8 mouse cellular contexts compared by ENCODE assay signal in the genomic region with DNA sequence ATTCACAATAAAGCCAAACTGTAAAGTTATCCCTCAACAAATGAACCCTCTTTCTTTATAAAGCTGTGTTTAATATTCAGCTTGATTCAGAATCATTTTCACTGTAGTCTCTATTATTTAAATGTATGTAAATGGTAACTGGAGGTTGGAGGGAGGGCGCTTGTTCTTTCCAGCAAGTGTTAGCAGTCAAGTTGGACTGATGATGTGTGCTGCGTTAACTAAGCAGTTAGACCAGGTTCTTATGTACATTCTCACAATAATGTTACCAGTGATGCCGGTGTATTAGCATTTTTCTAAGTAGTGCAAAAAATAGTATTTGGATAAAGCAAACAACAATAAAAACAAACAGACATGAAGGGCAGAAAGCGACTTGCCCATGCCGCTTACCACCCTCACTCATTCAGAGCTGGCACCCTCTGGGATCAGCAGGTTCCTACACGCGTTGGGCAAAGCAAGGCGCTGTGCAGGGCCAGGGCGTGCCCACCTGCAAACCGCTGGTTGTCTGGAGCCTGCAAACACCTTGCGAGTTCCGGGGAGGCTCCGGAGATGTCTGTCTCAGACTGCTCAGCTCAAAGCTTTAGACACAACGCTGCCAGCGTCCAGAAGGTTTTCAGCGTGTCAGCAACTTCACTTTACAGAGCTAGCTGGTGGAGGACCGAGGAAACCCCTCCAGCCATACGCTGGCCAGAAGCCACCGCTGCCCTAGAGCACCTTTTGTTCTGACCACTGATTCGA. TPM values are rescaled to one million over a fixed set of nuclear protein-coding genes. Genes with fewer than 3 reads are reported as not detected.
DNase-seq lines count a peak whose midpoint lies in the region; ATAC-seq and TF ChIP-seq lines count a peak whose summit lies in the region.

No protein-coding gene starts in this region.

- no peaks in the 10 kb centered on the region for H3K27me3 ChIP-seq in kidney, postnatal 0 days (ENCODE audit: insufficient read depth, low read length)
- peaks cover 6% of the 10 kb centered on the region; the same call in 1 of the 2 replicates for H3K27me3 ChIP-seq in forebrain, embryonic 16.5 days (replicated peaks; ENCODE audit: control insufficient read depth, insufficient read depth, low read length)
- peaks cover 15% of the 10 kb centered on the region for H3K27me3 ChIP-seq in liver, embryonic 13.5 days
- no peaks in the 10 kb centered on the region for H3K27me3 ChIP-seq in stomach, postnatal 0 days (ENCODE audit: control insufficient read depth, insufficient read depth, low read length)

- peak overlapping the region; percentile 81 for H3K4me2 ChIP-seq in kidney, postnatal 0 days (ENCODE audit: low read length)
- peak overlapping the region; percentile 96 for H3K4me2 ChIP-seq in forebrain, embryonic 16.5 days (ENCODE audit: low read length)
- H3K4me2 ChIP-seq in liver, embryonic 13.5 days = peak overlapping the region; percentile 96
- H3K4me2 ChIP-seq in stomach, postnatal 0 days (replicated peaks; ENCODE audit: low read depth) = peak overlapping the region; percentile 91

- intact Hi-C loops in left cerebral cortex, postnatal 25 days (cut with DNase I) = loop anchor here (5.0 kb wide), 1 partner anchor 205 kb away; no protein-coding TSS in a partner anchor

- H3K9ac ChIP-seq in kidney, postnatal 0 days (ENCODE audit: low read depth, low read length) = peak overlapping the region; percentile 49; the same call in 1 of the 2 replicates
- peak overlapping the region; percentile 49 for H3K9ac ChIP-seq in forebrain, embryonic 16.5 days (replicated peaks; ENCODE audit: low read depth, low read length)
- peak overlapping the region; percentile 76 for H3K9ac ChIP-seq in liver, embryonic 13.5 days
- H3K9ac ChIP-seq in stomach, postnatal 0 days (ENCODE audit: low read length) = peak overlapping the region; percentile 73

- peak; percentile 7 for DNase-seq in kidney, postnatal 0 days (ENCODE audit: low spot score)
- DNase-seq in kidney, postnatal 36 days = no peak
- no peak for DNase-seq in liver, embryonic 13.5 days
- DNase-seq in stomach, postnatal 0 days (ENCODE audit: low spot score) = no peak
- no peak for DNase-seq in retina, postnatal 1 day
- DNase-seq in left cerebral cortex, postnatal 25 days (ENCODE audit: low spot score in 2 of 2) = no peak

- peak; percentile 58 for ATAC-seq in kidney, postnatal 0 days (replicated peaks; ENCODE audit: low FRiP score, low read depth)
- peak; percentile 69 for ATAC-seq in forebrain, embryonic 16.5 days
- peak; percentile 66 for ATAC-seq in liver, embryonic 13.5 days (ENCODE audit: low read depth)
- ATAC-seq in stomach, postnatal 0 days (ENCODE audit: low FRiP score, low TSS enrichment) = peak; percentile 68

- no peak for TF ChIP-seq EP300 in stomach, postnatal 0 days (optimal IDR thresholded peaks at IDR 0.05)

- no peaks in the 10 kb centered on the region for H3K36me3 ChIP-seq in kidney, postnatal 0 days (ENCODE audit: insufficient read depth, low read length)
- H3K36me3 ChIP-seq in forebrain, embryonic 16.5 days (ENCODE audit: control insufficient read depth, insufficient read depth) = no peaks in the 10 kb centered on the region
- H3K36me3 ChIP-seq in liver, embryonic 13.5 days = no peaks in the 10 kb centered on the region
- H3K36me3 ChIP-seq in stomach, postnatal 0 days (ENCODE audit: control insufficient read depth, insufficient read depth, low read length) = no peaks in the 10 kb centered on the region

- TF ChIP-seq CTCF in kidney, postnatal 0 days (IDR thresholded peaks at IDR 0.05; ENCODE audit: low read depth) = no peak
- no peak for TF ChIP-seq CTCF in bone marrow macrophage, adult 2 months (IDR thresholded peaks at IDR 0.05; ENCODE audit: low read depth, low read length)
- no peak for TF ChIP-seq CTCF in stomach, postnatal 0 days (IDR thresholded peaks at IDR 0.05; ENCODE audit: low read depth)

- TF ChIP-seq POLR2A in bone marrow macrophage, adult 2 months (IDR thresholded peaks at IDR 0.05; ENCODE audit: borderline replicate concordance, low read depth, low read length) = no peak

- H3K27ac ChIP-seq in kidney, postnatal 0 days = no peak overlapping the region
- no peak overlapping the region for H3K27ac ChIP-seq in bone marrow macrophage, adult 2 months (ENCODE audit: insufficient read depth, low read depth, low read length)
- H3K27ac ChIP-seq in forebrain, embryonic 16.5 days (ENCODE audit: low read length) = no peak overlapping the region
- H3K27ac ChIP-seq in liver, embryonic 13.5 days = no peak overlapping the region
- H3K27ac ChIP-seq in stomach, postnatal 0 days (replicated peaks) = peak overlapping the region; percentile 82

- H3K4me3 ChIP-seq in kidney, postnatal 0 days (replicated peaks; ENCODE audit: low read depth, low read length) = peak overlapping the region; percentile 53
- peak overlapping the region; percentile 95 for H3K4me3 ChIP-seq in bone marrow macrophage, adult 2 months (ENCODE audit: insufficient read depth, low read length)
- peak overlapping the region; percentile 76 for H3K4me3 ChIP-seq in forebrain, embryonic 16.5 days (replicated peaks; ENCODE audit: low read length)
- peak overlapping the region; percentile 72 for H3K4me3 ChIP-seq in liver, embryonic 13.5 days (replicated peaks)
- peak overlapping the region; percentile 82 for H3K4me3 ChIP-seq in stomach, postnatal 0 days (ENCODE audit: low read depth, low read length)

- WGBS in kidney, postnatal 0 days = 2% methylated on average over 20 of the region's 20 CpGs
- WGBS in forebrain, embryonic 16.5 days = 1% methylated on average over 20 of the region's 20 CpGs
- WGBS in liver, embryonic 13.5 days (ENCODE audit: insufficient replicate concordance) = 3% methylated on average over 20 of the region's 20 CpGs
- WGBS in stomach, postnatal 0 days = 3% methylated on average over 20 of the region's 20 CpGs

- no peaks in the 10 kb centered on the region; the same call in 1 of the 2 replicates for H3K4me1 ChIP-seq in kidney, postnatal 0 days (replicated peaks; ENCODE audit: insufficient read depth, low read length)
- peaks cover 13% of the 10 kb centered on the region for H3K4me1 ChIP-seq in bone marrow macrophage, adult 2 months (ENCODE audit: control insufficient read depth, insufficient read depth, low read length)
- peaks cover 5% of the 10 kb centered on the region; the same call in 1 of the 2 replicates for H3K4me1 ChIP-seq in forebrain, embryonic 16.5 days (replicated peaks; ENCODE audit: control insufficient read depth, insufficient read depth, low read length)
- H3K4me1 ChIP-seq in liver, embryonic 13.5 days (replicated peaks) = peaks cover 23% of the 10 kb centered on the region
- no peaks in the 10 kb centered on the region for H3K4me1 ChIP-seq in stomach, postnatal 0 days (replicated peaks; ENCODE audit: control insufficient read depth, insufficient read depth)

- H3K9me3 ChIP-seq in kidney, postnatal 0 days (replicated peaks; ENCODE audit: low read length) = no peaks in the 10 kb centered on the region
- no peaks in the 10 kb centered on the region for H3K9me3 ChIP-seq in forebrain, embryonic 16.5 days (ENCODE audit: control insufficient read depth, low read length)
- H3K9me3 ChIP-seq in liver, embryonic 13.5 days (replicated peaks) = no peaks in the 10 kb centered on the region
- H3K9me3 ChIP-seq in stomach, postnatal 0 days (ENCODE audit: control insufficient read depth, low read length) = no peaks in the 10 kb centered on the region

RNA-seq across cellular contexts. Expression of gene P2ry1, which starts 0.6 kb away (rescaled TPM):
- polyA plus RNA-seq in kidney, postnatal 0 days (2015; fragmentation: Nextera tagmentation; extraction: Ambion mirVana) = 1.1 and 2.0 TPM in 2 replicates
- polyA plus RNA-seq in bone marrow macrophage, adult 2 months (2012; ENCODE audit: insufficient read depth, insufficient read length, missing spikeins) = 5.9 and 7.5 TPM in 2 replicates
- polyA plus RNA-seq in forebrain, embryonic 16.5 days (2015; fragmentation: Nextera tagmentation; extraction: Ambion mirVana) = 4.5 and 5.2 TPM in 2 replicates
- polyA plus RNA-seq in liver, embryonic 13.5 days (2015; fragmentation: Nextera tagmentation; extraction: Ambion mirVana) = 6.5 and 7.4 TPM in 2 replicates
- 6.4 and 6.5 TPM in 2 replicates for polyA plus RNA-seq in stomach, postnatal 0 days (2015; fragmentation: Nextera tagmentation; extraction: Ambion mirVana)
- total RNA-seq in left cerebral cortex, postnatal 25 days (2021) = 1 to 10 TPM; 2.6 to 5.9 TPM
